Mouse (Mus musculus) kidney, adult 9 months (tissue): ENCODE results near the gene Pgr.

Experiments
- DNase-seq: peaks from one replicate; pipeline ENCODE4 v3.0.0; 2022

Pgr gene

DNA sequence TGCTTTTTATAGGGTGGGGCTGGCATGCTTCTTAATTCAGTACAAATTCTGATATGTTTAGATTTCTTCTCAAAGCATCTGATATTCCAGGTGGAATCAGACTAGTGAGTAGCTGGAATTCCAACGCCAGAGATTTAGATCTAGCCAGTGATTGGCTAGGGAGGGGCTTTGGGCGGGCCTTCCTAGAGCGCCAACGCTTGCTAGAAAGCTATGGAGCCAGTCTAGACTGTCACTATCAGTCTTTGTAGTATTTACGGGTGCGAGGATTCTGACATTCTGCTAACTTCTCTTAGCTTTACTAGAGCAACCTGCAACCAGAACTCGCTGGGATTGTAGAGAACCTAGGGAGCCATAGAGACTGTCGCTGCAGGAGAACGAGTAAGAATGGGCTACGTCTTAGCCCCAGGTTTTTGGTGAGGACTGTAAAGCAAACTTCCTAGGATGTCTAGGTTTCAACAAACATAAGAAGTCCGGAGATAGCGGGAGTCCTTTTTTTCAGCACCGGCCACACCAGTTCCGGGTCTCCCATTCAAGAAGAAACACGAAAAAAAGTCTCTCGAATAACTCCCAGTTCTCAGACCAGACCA is at the start of gene Pgr:
TSS of gene Pgr (plus strand) at position 218 of the 587 bp plus-strand sequence.
- peak; percentile 8 for DNase-seq

DNA sequence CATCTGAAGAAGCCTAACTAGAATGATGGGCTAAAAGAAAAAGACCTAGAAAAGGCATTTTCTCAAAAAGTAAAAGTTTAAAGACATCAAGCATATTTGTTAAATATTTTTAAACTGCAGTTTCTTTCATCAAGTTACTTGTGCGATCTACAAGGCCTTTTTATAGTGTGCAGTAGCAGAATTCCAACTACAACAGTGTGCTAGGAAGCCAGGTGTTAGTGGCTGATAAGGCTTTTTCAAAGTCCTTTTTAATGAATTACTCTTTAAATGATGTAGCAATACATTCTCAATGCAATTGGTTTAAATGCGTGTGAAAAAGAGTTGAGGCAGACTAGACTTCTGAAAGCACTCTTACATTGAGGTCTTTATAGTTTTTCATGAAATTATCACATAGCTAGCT is 42.2 kb upstream of the Pgr start:
- no peak for DNase-seq

- DNase-seq: no peak
Measured at GRCm38 (mm10) chr9:8868511-8868910, 31.1 kb upstream of the Pgr start.

GRCm38 (mm10) chr9:8895205-8895604 is 4.4 kb upstream of the Pgr start:
- DNase-seq: no peak

DNA sequence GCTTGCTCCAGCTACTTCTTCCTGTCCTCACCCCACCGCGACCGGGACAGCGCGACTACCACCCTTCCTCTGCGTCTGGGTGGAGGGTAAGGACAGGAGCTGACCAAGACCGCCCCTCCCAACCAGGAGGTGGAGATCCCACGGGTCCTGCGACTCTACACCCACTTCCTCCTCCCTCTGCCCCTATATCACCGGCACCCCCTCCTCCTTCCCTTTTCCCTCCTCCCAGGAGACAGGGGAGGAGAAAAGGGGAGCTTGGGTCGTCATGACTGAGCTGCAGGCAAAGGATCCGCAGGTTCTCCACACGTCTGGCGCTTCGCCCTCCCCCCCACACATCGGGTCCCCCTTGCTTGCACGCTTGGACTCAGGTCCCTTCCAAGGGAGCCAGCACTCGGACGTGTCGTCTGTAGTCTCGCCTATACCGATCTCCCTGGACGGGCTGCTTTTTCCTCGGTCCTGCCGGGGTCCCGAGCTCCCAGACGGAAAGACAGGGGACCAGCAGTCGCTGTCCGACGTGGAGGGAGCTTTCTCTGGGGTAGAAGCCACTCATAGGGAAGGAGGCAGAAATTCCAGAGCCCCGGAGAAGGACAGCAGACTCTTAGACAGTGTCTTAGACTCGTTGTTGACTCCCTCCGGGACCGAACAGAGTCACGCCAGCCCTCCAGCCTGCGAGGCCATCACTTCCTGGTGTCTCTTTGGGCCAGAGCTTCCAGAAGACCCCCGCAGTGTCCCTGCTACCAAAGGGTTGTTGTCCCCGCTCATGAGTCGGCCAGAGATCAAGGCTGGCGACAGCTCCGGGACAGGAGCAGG is 775 bp downstream of the Pgr start:
- DNase-seq: peak; percentile 15

DNA sequence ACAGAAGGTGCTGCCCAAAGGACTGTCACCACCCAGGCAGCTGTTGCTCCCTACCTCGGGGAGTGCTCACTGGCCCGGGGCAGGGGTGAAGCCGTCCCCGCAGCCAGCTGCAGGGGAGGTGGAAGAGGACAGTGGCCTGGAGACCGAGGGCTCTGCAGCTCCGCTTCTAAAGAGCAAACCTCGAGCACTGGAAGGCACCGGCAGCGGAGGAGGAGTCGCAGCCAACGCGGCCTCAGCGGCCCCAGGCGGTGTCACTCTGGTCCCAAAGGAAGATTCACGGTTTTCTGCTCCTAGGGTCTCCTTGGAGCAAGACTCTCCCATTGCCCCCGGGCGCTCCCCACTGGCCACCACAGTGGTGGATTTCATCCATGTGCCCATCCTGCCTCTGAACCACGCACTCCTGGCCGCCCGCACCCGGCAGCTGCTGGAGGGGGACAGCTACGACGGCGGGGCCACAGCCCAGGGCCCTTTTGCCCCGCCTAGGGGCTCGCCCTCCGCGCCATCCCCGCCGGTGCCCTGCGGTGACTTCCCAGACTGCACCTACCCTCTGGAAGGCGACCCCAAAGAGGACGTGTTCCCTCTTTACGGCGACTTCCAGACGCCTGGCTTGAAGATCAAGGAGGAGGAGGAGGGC is 1.5 kb downstream of the Pgr start:
- peak; percentile 5 for DNase-seq

GRCm38 (mm10) chr9:8901647-8902131 is 2.1 kb downstream of the Pgr start:
- peak; percentile 3 for DNase-seq

DNA sequence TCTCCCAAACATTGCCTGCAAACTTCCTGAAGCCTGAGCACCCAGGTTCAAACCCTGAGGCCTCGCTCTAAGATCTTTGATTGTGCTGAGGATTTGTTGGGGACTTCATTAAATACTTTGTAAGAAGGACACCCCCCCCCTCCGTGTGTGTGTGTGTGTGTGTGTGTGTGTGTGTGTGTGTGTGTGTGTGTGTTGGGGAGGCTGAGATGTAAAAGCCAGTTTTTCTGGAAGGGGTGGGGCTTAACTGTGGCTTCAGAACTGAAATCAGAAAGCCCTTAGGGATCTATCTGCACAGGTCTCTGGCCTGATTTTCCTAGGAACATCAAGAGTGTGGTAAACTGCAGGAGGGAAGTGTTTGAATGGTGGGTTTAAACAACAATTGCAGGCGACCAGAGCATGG is 2.6 kb downstream of the Pgr start:
- DNase-seq: no peak

DNA sequence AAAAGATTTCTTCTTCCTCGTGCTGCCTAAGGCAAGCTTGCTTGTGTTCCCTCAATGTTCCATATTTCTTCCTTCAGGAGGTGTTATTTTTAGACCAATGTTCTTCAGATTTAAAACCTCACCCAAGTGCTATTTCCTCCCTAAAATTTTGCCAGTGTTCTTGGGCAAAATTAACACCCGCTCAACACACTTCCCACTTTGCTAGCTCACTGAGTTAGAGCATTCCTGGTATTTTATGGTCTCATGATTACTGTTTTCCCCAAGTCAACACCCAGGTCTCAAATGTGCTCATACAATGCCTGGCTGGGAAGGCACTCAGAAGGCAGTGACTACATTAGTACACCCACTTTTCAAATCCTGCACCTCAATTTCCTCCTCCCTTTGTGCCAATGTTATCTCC is 27.9 kb downstream of the Pgr start:
- DNase-seq: no peak

- DNase-seq: no peak
Measured at GRCm38 (mm10) chr9:8937753-8938152, 38.1 kb downstream of the Pgr start.

DNA sequence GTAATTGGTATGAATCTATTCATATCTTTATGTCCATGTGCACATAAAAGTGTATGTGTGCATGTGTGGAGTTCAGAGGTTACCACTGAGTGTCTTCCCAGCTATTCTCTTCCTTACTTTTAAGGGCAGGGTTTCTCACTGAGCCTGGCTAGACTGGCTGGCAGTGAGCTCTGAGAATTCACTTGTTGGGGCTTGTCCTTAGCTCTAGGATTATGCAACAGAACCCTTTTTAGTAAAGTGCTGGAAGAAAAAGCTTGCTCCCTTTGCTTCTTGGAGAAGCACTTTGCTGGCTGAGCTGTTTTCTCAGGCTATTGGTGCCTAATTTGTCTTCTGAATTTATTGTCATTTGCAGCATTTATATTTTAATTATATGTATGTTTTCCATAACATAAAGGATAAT is 53.7 kb downstream of the Pgr start:
- no peak for DNase-seq

DNA sequence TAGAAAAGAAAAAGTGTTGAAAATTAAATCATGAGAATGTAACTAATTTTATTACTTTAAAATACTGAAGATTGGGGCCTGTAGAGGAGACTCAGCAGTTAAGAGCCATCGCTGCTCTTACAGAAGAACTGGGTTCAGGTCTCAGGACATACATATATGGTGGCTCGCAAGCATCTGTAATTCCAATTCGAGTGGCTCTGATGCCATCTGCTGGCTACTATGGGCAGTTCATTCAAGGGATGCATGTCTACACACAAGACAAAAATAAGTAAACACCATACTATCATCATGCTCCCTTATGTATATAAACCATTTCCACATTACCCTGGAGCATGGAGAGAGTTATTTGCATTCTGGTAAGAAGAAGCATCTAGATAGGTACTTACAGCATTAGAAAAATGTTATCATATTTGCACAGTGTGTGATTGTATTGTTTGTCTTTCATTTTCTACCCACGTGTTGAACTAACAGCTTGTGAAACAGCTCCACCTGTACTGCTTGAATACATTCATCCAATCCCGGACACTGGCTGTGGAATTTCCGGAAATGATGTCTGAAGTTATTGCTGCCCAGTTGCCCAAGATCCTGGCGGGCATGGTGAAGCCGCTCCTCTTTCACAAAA is 65.0 kb downstream of the Pgr start:
- DNase-seq: peak; percentile 51

- DNase-seq: no peak
Measured at GRCm38 (mm10) chr9:8970240-8970639, 70.6 kb downstream of the Pgr start.

GRCm38 (mm10) chr9:8971491-8971890 is 71.9 kb downstream of the Pgr start, which contains the start of gene Gm16485:
Gm16485 (plus strand) TSS chr9:8971791.
- DNase-seq: no peak

DNA sequence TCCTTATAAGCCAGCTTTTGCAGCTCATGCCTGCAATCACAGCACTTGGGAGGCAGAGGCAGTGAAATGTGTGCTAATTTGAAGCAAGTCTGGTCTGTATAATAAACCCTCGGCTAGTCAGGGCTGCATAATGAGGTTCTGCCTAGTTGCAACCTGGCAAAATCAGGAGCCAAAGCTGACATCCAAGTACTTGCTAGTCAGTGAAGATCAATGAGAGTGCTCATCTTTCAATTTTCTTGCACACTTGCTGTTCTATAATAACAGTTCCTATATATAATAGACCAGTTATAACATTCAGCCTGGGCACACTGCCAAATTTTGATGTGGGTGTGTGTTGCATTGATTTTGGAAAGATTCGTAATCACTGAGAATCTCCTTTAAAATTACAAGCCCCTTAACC is 78.1 kb downstream of the Pgr start:
- DNase-seq: no peak

DNA sequence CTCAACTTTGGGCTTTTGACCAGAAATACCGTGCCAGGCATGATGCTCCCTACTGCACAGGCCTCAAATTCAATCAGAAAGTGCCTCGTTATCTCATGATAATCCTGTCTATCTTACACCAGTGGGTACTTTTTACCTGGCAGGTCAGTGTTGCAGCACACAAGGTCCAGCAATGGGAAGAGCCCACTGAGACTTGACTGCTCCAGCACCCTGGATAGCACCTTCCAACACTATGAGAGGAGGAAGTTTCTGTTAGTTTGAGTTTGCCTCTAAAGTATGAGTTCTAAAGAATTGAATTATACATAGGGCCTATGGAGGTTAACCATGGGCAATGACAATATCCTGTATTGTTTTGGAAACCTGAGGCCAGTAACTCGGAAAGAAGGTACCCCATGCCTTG is 82.7 kb downstream of the Pgr start:
- no peak for DNase-seq

- DNase-seq: no peak
Measured at GRCm38 (mm10) chr9:8996494-8996893, 96.9 kb downstream of the Pgr start.

DNA sequence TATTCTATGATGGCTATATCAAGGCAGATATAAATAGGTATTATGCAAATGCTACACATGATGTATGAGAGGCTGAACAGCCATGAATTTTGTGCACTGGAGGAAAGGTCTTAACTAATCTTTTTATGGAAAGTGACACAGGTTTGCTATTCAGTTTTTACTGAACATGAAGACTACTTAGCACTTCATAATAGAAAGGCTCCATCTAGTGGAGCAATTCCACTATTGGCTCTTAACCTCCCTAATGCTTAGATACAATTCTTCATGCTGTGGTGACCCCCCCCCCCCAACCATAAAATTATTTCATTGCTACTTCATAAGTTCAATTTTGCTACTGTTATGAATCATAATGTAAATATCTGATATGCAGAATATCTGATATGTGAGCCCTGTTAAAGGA is 101.5 kb downstream of the Pgr start:
- DNase-seq: peak; percentile 7

DNA sequence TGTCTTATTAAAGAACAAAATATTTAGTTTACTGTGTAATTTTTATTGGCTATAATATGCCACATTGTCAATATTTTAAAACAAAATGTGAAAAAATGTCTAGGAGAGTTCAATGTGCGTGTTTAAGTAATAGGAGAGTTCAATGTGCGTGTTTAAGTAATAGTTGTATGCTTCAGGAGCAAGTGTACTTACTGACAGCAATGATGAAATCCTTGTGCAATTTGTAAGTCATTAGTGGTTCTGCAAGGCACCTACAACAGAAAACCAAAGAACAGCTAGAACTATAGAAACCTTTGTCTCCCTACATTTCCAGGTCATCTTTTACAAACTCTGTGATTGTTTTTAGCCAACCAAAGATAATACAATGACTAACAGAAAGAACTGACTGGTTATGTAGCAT is 115.5 kb downstream of the Pgr start:
- no peak for DNase-seq
